19 mouse cellular contexts compared by ENCODE assay signal in genomic region chr14:57291399-57291942, GRCm38 (mm10).
"Had no signal": no experiment of that assay in that cellular context is flagged by ENCODE, and none has a peak within 500 bp of the region (broad histone marks: within the 10 kb centered on the region; RNA-seq: fewer than 3 reads in every experiment).

No protein-coding gene starts in this region.

- ATAC-seq: hindbrain, postnatal 0 days; intestine, embryonic 16.5 days had no signal

- H3K27me3 ChIP-seq: heart, embryonic 13.5 days; hindbrain, embryonic 13.5 days; hindbrain, embryonic 15.5 days; kidney, embryonic 15.5 days; limb, embryonic 12.5 days; liver, embryonic 13.5 days; liver, embryonic 15.5 days had no signal

- DNase-seq: gastrocnemius, postnatal 25 days; heart, adult 2 months; heart, postnatal 14 days; heart, postnatal 36 days; kidney, adult 11 months; kidney, adult 2 months; kidney, adult 9 months; kidney, postnatal 14 days; kidney, postnatal 36 days; liver; liver, embryonic 13.5 days had no signal
